Mouse (Mus musculus) midbrain, embryonic 14.5 days (tissue): ENCODE results near the gene Tlk2. TPM values are rescaled to one million over a fixed set of nuclear protein-coding genes. Genes with fewer than 3 reads are reported as not detected.

Experiments used
- ATAC-seq: fragments of 200-750 bp; cut with Nextera tagmentation; 2 replicates; pipeline ENCODE4 v1.8.0; 2017; ENCODE audit warnings: moderate number of reproducible peaks, moderate library complexity; ENCODE audit not compliant: low FRiP score, low TSS enrichment
- DNase-seq: peaks from one replicate; pipeline ENCODE4 v3.0.0-alpha.2; 2015
- H3K27ac ChIP-seq: fragments of 300-500 bp; sonication (generic); replicated peaks from 2 replicates; pipeline ENCODE4 v1.5.1; 2014; ENCODE audit warnings: mild to moderate bottlenecking, low read depth, low read length, moderate library complexity
- H3K27me3 ChIP-seq: fragments of 300-500 bp; sonication (generic); 2 replicates; pipeline ENCODE4 v1.6.1; 2014; ENCODE audit warnings: low read length, control low read depth, mixed read lengths; ENCODE audit not compliant: control insufficient read depth, insufficient read depth
- H3K36me3 ChIP-seq: fragments of 300-500 bp; sonication (generic); 2 replicates; pipeline ENCODE4 v1.6.1; 2014; ENCODE audit warnings: low read length, control low read depth; ENCODE audit not compliant: control insufficient read depth, insufficient read depth
- H3K4me1 ChIP-seq: fragments of 300-500 bp; sonication (generic); 2 replicates; pipeline ENCODE4 v1.6.1; 2014; ENCODE audit warnings: mild to moderate bottlenecking, antibody characterized with exemption, low read length, control low read depth; ENCODE audit not compliant: control insufficient read depth, insufficient read depth
- H3K4me2 ChIP-seq: fragments of 300-500 bp; sonication (generic); 2 replicates; pipeline ENCODE4 v1.6.1; 2014; ENCODE audit warnings: mild to moderate bottlenecking, low read length, moderate library complexity
- H3K4me3 ChIP-seq: fragments of 300-500 bp; sonication (generic); replicated peaks from 2 replicates; pipeline ENCODE4 v1.5.1; 2014; ENCODE audit warnings: low read depth, low read length
- H3K9ac ChIP-seq: fragments of 300-500 bp; sonication (generic); replicated peaks from 2 replicates; pipeline ENCODE4 v1.6.1; 2014; ENCODE audit warnings: mild to moderate bottlenecking, low read length, moderate library complexity
- H3K9me3 ChIP-seq: fragments of 300-500 bp; sonication (generic); 2 replicates; pipeline ENCODE4 v1.6.1; 2016; ENCODE audit warnings: low read length, control low read depth, mixed read lengths; ENCODE audit not compliant: control insufficient read depth
- WGBS: fragments of 180-500 bp; shearing (Covaris S2); extraction: QIAGEN DNeasy Blood & Tissue Kit; methylation state at CpG from one replicate; pipeline ENCODE4 v1.1.7; 2014; 5-methylcytosine and 5-hydroxymethylcytosine counted together
- polyA plus RNA-seq: library from polyadenylated mRNA; unstranded; fragments of >200 nt; fragmentation: Nextera tagmentation; extraction: Ambion mirVana; gene quantifications from 2 replicates; pipeline ENCODE4 v1.2.1, GENCODE M21; 2014

Gene Tlk2
- polyA plus RNA-seq, 1 experiment from 2014 or later: 29.3 TPM

DNA sequence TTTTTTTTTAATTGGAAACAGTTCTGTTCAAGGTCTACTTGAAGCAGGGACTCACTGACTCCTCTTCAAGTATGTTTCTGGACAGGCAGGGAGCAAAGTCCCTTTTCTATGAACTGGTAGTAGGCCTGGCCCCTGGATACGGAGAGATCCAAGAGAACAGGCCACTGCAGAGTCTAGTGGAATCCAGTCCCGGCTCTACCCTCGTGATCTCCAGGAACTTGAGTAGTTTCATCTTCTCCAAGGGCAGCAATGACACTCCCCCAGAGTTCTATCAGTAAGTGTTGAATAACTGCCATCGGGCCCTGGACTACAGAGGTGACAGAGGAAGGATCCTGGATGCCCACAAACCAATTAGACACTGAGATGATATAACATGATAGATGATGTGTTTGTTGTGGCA is 22.7 kb upstream of the Tlk2 start:
- Histone ChIP-seq H3K36me3 (no peaks in the 10 kb centered on the region), H3K27ac (no peak overlapping the region), H3K4me3 (no peak overlapping the region), H3K4me2 (no peak overlapping the region), H3K4me1 (0 out of 2 replicates have a peak, but pooled peaks cover 4% of the 10 kb centered on the region), H3K9ac (no peak overlapping the region), H3K27me3 (no peaks in the 10 kb centered on the region), H3K9me3 (no peaks in the 10 kb centered on the region)
- no peak for DNase-seq
- ATAC-seq: no peak
- 83% methylated on average over 4 of the region's 4 CpGs for WGBS

DNA sequence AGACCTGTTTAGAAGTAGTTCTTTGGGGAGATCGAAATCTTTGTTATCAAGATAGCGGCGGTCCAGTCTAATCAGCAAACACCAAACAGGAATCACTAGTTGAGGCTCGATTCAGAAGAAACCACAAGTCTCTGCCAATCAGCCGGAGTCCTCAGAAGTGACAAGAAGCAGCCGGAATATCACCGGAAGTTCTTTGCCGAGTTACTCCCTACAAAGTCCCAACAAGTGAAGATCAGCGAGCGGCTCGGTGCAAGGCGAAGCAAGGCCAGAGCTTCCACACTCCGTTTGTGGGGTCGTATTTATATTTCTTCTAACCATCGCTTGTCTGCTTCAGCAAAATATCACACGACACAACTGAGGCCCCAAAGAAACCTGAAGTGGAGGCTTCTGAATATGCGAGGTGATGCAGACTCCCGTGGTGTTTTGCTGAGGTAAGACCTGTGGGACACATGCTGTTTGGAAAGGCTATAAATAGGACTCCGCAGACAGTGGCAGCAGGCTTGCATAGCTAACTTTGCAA is 21.8 kb upstream of the Tlk2 start:
- no peak overlapping the region for H3K27ac ChIP-seq
- WGBS: 88% methylated on average over 19 of the region's 19 CpGs
- no peak overlapping the region for H3K9ac ChIP-seq
- H3K4me1 ChIP-seq: 0 out of 2 replicates have a peak, but pooled peaks cover 4% of the 10 kb centered on the region
- no peaks in the 10 kb centered on the region for H3K27me3 ChIP-seq
- no peaks in the 10 kb centered on the region for H3K9me3 ChIP-seq
- H3K36me3 ChIP-seq: no peaks in the 10 kb centered on the region
- H3K4me2 ChIP-seq: no peak overlapping the region
- no peak for ATAC-seq
- H3K4me3 ChIP-seq: no peak overlapping the region
- DNase-seq: no peak

DNA sequence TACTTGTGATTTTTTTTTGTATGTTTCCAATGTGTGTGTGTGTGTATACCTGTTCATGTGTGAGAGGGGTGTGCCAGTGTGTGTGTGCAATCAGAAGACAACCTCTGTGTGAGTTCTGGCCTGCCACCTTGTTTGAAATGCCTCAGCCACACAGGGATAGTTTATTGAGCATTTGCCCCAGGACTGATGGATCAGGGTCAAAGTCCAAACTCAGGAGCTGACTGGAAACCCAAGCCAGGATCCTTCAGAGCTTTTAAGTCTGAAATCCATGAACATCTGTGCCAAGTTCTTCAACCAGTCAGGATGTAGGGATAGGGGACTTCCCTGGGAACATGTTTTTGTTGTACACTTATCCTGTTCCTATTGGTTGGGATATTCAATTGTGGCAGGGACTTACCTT is 20.6 kb upstream of the Tlk2 start:
- no peaks in the 10 kb centered on the region for H3K27me3 ChIP-seq
- 0 out of 2 replicates have a peak, but pooled peaks cover 4% of the 10 kb centered on the region for H3K4me1 ChIP-seq
- no peak overlapping the region for H3K4me3 ChIP-seq
- no peak overlapping the region for H3K9ac ChIP-seq
- no peak for DNase-seq
- no peak overlapping the region for H3K4me2 ChIP-seq
- no peak overlapping the region for H3K27ac ChIP-seq
- H3K36me3 ChIP-seq: no peaks in the 10 kb centered on the region
- H3K9me3 ChIP-seq: no peaks in the 10 kb centered on the region
- no peak for ATAC-seq

DNA sequence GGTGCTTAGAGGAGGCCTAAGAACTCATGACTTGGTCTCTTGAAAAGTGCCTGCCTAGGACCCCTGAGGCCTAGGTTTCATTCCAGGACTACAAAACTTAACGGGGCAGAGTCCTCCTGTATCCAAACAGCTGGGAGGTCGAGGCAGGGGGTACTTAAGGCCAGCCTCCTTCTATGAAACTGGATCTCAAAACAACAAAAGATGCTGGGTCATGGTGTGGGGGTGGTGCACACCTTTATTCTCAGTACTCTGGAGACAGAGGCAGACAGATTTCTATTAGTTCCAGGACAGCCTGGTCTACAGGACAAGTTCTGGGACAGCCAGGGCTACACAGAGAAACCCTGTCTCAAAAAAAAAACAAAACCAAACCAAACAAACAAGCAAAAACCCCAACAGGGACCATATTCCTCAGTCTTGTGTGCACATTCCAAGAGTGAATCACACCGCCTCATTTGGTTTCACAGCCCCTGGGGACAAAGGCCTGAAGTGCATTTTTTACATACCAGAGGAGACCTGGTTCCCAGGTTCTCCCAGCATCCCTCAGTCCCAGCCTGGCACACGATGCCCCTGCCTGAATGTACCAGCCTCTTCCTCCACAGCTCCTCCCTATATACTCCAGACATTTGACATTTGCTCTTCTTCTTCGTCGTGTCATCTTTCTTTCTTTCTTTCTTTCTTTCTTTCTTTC is 18.8 kb upstream of the Tlk2 start:
- no peak overlapping the region for H3K9ac ChIP-seq
- no peak for ATAC-seq
- H3K4me1 ChIP-seq: no peaks in the 10 kb centered on the region
- H3K9me3 ChIP-seq: peaks cover 4% of the 10 kb centered on the region
- H3K36me3 ChIP-seq: no peaks in the 10 kb centered on the region
- no peak overlapping the region for H3K27ac ChIP-seq
- DNase-seq: no peak
- no peaks in the 10 kb centered on the region for H3K27me3 ChIP-seq
- 64% methylated on average over 6 of the region's 6 CpGs for WGBS
- no peak overlapping the region for H3K4me2 ChIP-seq
- H3K4me3 ChIP-seq: no peak overlapping the region

DNA sequence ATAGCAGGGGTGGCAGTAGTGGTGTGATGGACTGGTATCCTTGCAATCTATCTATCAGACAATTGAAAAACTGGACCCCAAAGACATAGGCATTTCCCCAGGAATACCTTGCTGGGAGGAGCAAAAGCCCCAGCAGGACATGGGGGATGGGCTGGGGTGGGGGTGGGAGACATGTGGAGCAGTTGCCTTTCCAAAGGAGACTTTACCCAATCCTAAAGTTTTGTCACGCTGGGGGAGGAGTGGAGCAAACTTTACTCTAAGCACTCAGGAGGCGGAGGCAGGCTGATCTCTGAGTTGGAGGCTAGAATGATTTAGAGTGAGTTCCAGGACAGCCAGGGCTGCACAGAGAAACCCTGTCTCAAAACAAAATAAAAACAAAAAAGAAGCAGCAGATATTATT is 17.2 kb upstream of the Tlk2 start:
- H3K4me1 ChIP-seq: no peaks in the 10 kb centered on the region
- no peak for ATAC-seq
- WGBS: 95% methylated on average over 2 of the region's 2 CpGs
- H3K27ac ChIP-seq: no peak overlapping the region
- DNase-seq: no peak
- no peak overlapping the region for H3K4me2 ChIP-seq
- peaks cover 12% of the 10 kb centered on the region for H3K9me3 ChIP-seq
- H3K27me3 ChIP-seq: no peaks in the 10 kb centered on the region
- H3K9ac ChIP-seq: no peak overlapping the region
- no peak overlapping the region for H3K4me3 ChIP-seq
- no peaks in the 10 kb centered on the region for H3K36me3 ChIP-seq

DNA sequence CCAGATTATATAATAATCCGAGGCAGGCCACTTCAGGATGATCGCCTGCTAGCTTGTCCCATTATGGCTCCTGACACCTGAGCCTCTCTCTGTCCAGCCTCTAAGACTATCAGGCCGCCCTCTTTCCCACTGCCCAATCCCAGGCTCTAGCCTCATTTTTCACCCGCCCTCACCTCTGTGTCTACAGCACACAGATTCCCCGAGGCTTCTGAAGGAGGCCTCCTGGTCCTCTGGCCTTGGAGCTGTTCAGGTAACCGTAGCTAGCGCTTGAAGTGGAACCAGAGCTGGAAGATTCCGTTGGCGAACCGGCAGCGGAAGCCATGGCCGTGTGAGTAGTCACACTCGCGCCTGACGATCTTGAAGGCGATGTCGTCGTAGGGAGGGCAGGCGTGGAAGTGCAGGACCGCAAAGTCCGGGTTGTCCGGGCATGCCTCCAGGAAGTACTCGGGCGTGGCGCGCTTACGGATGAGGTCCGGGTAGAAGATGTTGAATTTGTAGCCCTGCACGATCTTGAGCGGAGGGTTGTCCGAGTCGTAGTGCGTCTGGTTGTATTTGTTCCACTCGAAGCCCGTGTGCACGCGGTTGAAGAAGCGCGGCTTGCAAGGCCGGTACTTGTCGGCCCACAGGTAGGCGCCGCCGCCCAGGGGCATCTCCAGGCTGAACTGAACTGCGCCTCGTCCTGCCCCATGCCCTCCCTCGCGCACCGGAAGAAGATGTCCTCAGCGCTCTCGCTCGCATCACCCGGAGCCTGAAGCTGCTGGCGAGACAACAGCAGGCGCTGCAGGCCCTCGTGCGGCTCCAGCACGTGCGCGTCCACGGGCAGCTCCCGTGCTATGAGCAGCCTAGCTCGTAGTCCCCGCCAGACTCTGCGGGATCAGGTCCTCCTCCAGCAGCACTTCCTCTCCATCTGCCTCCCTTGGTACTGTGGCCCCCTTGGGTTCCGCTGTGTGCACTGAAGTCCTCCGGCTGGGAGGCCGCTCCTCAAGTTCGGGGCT is 13.8 kb upstream of the Tlk2 start:
- no peak for ATAC-seq
- Histone ChIP-seq H3K4me1 (no peaks in the 10 kb centered on the region), H3K27me3 (no peaks in the 10 kb centered on the region), H3K9ac (no peak overlapping the region), H3K4me3 (no peak overlapping the region), H3K9me3 (peaks cover 12% of the 10 kb centered on the region), H3K4me2 (no peak overlapping the region), H3K27ac (no peak overlapping the region), H3K36me3 (no peaks in the 10 kb centered on the region)
- WGBS: 86% methylated on average over 69 of the region's 69 CpGs
- DNase-seq: no peak

DNA sequence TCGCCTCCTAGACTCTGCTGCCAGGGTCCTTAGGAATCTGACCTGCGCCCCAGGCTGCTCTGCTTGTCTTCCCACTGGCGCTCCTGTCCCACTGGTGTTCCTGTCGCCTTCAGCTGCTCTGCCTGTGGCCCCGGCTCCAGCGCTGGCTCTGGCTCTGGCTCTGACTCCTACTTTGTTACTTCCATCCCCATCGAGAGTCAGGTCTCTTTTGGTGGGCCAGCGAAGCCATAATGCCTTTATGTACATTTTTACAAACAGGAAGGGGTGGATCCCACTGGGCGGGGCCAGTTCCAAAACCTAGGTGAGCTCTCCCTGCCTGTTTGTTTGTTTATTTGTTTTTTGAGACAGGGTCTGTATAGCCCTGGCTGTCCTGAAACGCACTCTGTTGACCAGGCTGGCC is 11.8 kb upstream of the Tlk2 start:
- ATAC-seq: no peak

DNA sequence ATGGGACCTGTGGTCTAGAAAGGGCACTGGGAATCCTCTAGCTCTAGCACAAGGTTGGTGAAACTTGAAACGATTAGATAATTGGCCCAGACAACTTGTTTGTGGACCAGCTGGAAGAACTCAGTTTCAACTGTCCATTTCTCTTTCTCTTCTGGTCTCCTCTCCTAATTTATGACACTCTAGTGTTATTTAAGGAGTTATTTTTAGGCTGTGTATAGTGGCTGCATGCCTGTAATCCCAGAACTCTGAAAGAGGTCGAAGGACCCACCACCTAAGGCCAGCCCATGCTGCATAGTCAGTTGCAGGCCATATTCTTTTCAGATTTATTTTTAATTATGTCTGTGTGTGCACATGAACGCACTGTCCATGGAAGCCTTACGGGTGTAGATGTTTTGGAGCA is 916 bp downstream of the Tlk2 start:
- ATAC-seq (no peak), DNase-seq (no peak)
- H3K27me3 ChIP-seq: no peaks in the 10 kb centered on the region
- H3K27ac ChIP-seq: no peak overlapping the region
- peak overlapping the region; percentile 91 for H3K4me3 ChIP-seq
- H3K9me3 ChIP-seq: no peaks in the 10 kb centered on the region
- no peak overlapping the region for H3K9ac ChIP-seq
- H3K4me2 ChIP-seq: peak overlapping the region; percentile 88
- WGBS: 87% methylated on average over 4 of the region's 4 CpGs
- peaks cover 5% of the 10 kb centered on the region; the same call in 1 of the 2 replicates for H3K36me3 ChIP-seq
- H3K4me1 ChIP-seq: peaks cover 18% of the 10 kb centered on the region

More for the DNA sequence above, 11.8 kb upstream of the Tlk2 start:
- H3K4me2 ChIP-seq: no peak overlapping the region
- H3K36me3 ChIP-seq: no peaks in the 10 kb centered on the region
- no peaks in the 10 kb centered on the region for H3K27me3 ChIP-seq
- DNase-seq: no peak
- no peak overlapping the region for H3K27ac ChIP-seq
- H3K9ac ChIP-seq: no peak overlapping the region
- peaks cover 12% of the 10 kb centered on the region for H3K9me3 ChIP-seq
- no peak overlapping the region for H3K4me3 ChIP-seq
- WGBS: 92% methylated on average over 10 of the region's 10 CpGs
- H3K4me1 ChIP-seq: no peaks in the 10 kb centered on the region
